8 mouse cellular contexts compared by ENCODE assay signal in genomic region chr2:92967032-92967838, GRCm38 (mm10). TPM values are rescaled to one million over a fixed set of nuclear protein-coding genes. Genes with fewer than 3 reads are reported as not detected.
DNase-seq lines count a peak whose midpoint lies in the region; ATAC-seq and TF ChIP-seq lines count a peak whose summit lies in the region.

No protein-coding gene starts in this region.

- H3K36me3 ChIP-seq in E14TG2a.4 (ENCODE audit: insufficient read depth, low read length), result no peaks in the 10 kb centered on the region
- peaks cover 4% of the 10 kb centered on the region; the same call in 1 of the 2 replicates for H3K36me3 ChIP-seq in lung, postnatal 0 days (ENCODE audit: insufficient read depth, low read length)

- peaks cover 4% of the 10 kb centered on the region; the same call in 1 of the 2 replicates for H3K9me3 ChIP-seq in E14TG2a.4 (ENCODE audit: low read length)
- no peaks in the 10 kb centered on the region for H3K9me3 ChIP-seq in lung, postnatal 0 days (ENCODE audit: low read length)

- 24% methylated on average over 10 of the region's 10 CpGs for WGBS in lung, postnatal 0 days

- peaks cover 40% of the 10 kb centered on the region for H3K4me1 ChIP-seq in E14TG2a.4 (replicated peaks; ENCODE audit: low read depth, low read length)
- H3K4me1 ChIP-seq in lung, postnatal 0 days (ENCODE audit: insufficient read depth, low read depth, low read length), result no peaks in the 10 kb centered on the region

- TF ChIP-seq POLR2A in brain, embryonic 14.5 days (IDR thresholded peaks at IDR 0.05; ENCODE audit: borderline replicate concordance, extremely low read depth, insufficient read depth, insufficient read length, poor library complexity, severe bottlenecking), result no peak

- peaks cover 6% of the 10 kb centered on the region; the same call in 1 of the 2 replicates for H3K27me3 ChIP-seq in E14TG2a.4 (ENCODE audit: insufficient read depth, low read length)
- H3K27me3 ChIP-seq in lung, postnatal 0 days (replicated peaks; ENCODE audit: insufficient read depth, low read length), result no peaks in the 10 kb centered on the region

- H3K4me3 ChIP-seq in E14TG2a.4 (replicated peaks; ENCODE audit: low read length), result peak overlapping the region; percentile 32
- no peak overlapping the region for H3K4me3 ChIP-seq in lung, postnatal 0 days (ENCODE audit: low read depth, low read length)

- no peak overlapping the region for H3K9ac ChIP-seq in lung, postnatal 0 days (replicated peaks; ENCODE audit: low read depth)

- ATAC-seq in lung, postnatal 0 days, result peak; percentile 88

- peak; percentile 51 for DNase-seq in brain, embryonic 14.5 days (ENCODE audit: low read depth)
- peak; percentile 62 for DNase-seq in kidney, adult 18-20 months
- DNase-seq in lung, postnatal 0 days (ENCODE audit: low spot score), result peak; percentile 82
- DNase-seq in adrenal gland, postnatal 4 days (ENCODE audit: low spot score in 2 of 2), result no peak
- no peak for DNase-seq in spleen, postnatal 10 days (ENCODE audit: low spot score in 2 of 2)
- no peak for DNase-seq in left cerebral cortex, adult 8-10 months (ENCODE audit: low spot score in 2 of 2)
- no peak for DNase-seq in right cerebral cortex, adult 18-20 months

- no peak; the same call in 1 of the 2 replicates for TF ChIP-seq EP300 in lung, postnatal 0 days (IDR thresholded peaks at IDR 0.05)

- peak overlapping the region; percentile 51 for H3K27ac ChIP-seq in lung, postnatal 0 days (ENCODE audit: low read length)

- TF ChIP-seq CTCF in E14TG2a.4 (conservative IDR thresholded peaks at IDR 0.05; ENCODE audit: low read length), result no peak
- TF ChIP-seq CTCF in brain, embryonic 14.5 days (IDR thresholded peaks at IDR 0.05; ENCODE audit: borderline replicate concordance, extremely low read depth, insufficient read depth, insufficient read length), result no peak
- no peak for TF ChIP-seq CTCF in lung, postnatal 0 days (IDR thresholded peaks at IDR 0.05)

- H3K4me2 ChIP-seq in lung, postnatal 0 days (replicated peaks; ENCODE audit: low read depth, low read length), result peak overlapping the region; percentile 6

RNA-seq across cellular contexts. Expression of gene Syt13, which starts 52.3 kb away (rescaled TPM):
- 65.0 and 80.5 TPM in 2 replicates for polyA plus RNA-seq in brain, embryonic 14.5 days (2012; rRNA removed)
- polyA plus RNA-seq in lung, postnatal 0 days (2015; fragmentation: Nextera tagmentation; extraction: Ambion mirVana), result 0.24 and 0.32 TPM in 2 replicates
- total RNA-seq in adrenal gland, postnatal 4 days (2021), result 1 to 10 TPM; 1.1 to 3.9 TPM
- 100 to 1,000 TPM; 150 to 160 (median 156) TPM for total RNA-seq in left cerebral cortex, adult 8-10 months (2022)

Comparison
In these comparisons a context has a peak if more than half of its experiments do, and no peak if none do; other contexts are left out.
1. DNase-seq: peak in brain, embryonic 14.5 days (single experiment), kidney, adult 18-20 months (single experiment) and lung, postnatal 0 days (single experiment); none in adrenal gland, postnatal 4 days (0 of 2), spleen, postnatal 10 days (0 of 2), left cerebral cortex, adult 8-10 months (0 of 2) and right cerebral cortex, adult 18-20 months (single experiment).
2. RNA of gene Syt13, which starts 52.3 kb away (total RNA-seq): 150 to 160 TPM in left cerebral cortex, adult 8-10 months; 1.1 to 3.9 TPM in adrenal gland, postnatal 4 days; every median in the first group is over 10 times any median in the second.